Mouse (Mus musculus) megakaryocyte, embryonic 14.5 days (primary cell): ENCODE results near the gene Sv2b.

Experiments
- FLI1 ChIP-seq: IDR thresholded peaks from 2 replicates; pipeline ENCODE4 v1.6.1; 2012; ENCODE audit warnings: low read length, inconsistent platforms, mixed read lengths
- GATA1 ChIP-seq: IDR thresholded peaks from 3 replicates; pipeline ENCODE4 v1.6.1; 2012; ENCODE audit warnings: mixed read lengths, low read length, inconsistent platforms, borderline replicate concordance

DNA sequence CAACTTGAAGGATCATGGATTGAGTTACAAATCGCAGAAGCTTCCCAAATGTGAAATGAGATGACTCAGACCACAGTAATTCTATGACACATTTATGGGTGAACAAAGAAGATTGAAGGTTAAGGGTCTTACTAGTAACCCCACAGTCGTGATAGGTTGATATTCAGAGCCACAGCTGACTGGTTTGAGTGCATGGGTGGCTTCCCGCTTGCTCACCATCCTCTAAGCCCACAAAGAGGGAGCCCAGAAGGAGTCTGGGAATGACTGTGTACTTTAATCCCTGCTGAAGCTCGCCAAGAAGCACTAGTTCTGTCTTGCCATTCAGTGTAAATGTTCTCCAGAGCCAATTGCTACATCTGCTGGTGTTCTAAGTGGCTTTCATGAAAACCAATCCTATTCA, 41.8 kb downstream of the Sv2b start:
- no peak for TF ChIP-seq GATA1
- TF ChIP-seq FLI1 = no peak
